Mouse (Mus musculus) embryonic facial prominence, embryonic 10.5 days (tissue): ENCODE measurements around the gene Dip2b. TPM values are rescaled to one million over a fixed set of nuclear protein-coding genes. Genes with fewer than 3 reads are reported as not detected.

Experiments used
- DNase-seq: peaks from one replicate; pipeline ENCODE4 v3.0.0-alpha.2; 2017; ENCODE audit warnings: low spot score
- H3K27ac ChIP-seq: fragments of 300-500 bp; sonication (generic); replicated peaks from 2 replicates; pipeline ENCODE4 v1.5.1; 2016; ENCODE audit warnings: mild to moderate bottlenecking
- H3K27me3 ChIP-seq: fragments of 300-500 bp; sonication (generic); replicated peaks from 2 replicates; pipeline ENCODE4 v1.6.1; 2016; ENCODE audit warnings: low read depth, mild to moderate bottlenecking; ENCODE audit not compliant: poor library complexity, severe bottlenecking
- H3K36me3 ChIP-seq: fragments of 300-500 bp; sonication (generic); replicated peaks from 2 replicates; pipeline ENCODE4 v1.6.1; 2016; ENCODE audit warnings: mild to moderate bottlenecking, moderate library complexity
- H3K4me1 ChIP-seq: fragments of 300-500 bp; sonication (generic); 2 replicates; pipeline ENCODE4 v1.6.1; 2016
- H3K4me3 ChIP-seq: fragments of 300-500 bp; sonication (generic); 2 replicates; pipeline ENCODE4 v1.5.1; 2016; ENCODE audit warnings: mild to moderate bottlenecking, moderate library complexity
- H3K9me3 ChIP-seq: fragments of 300-500 bp; sonication (generic); 2 replicates; pipeline ENCODE4 v1.6.1; 2016; ENCODE audit warnings: mild to moderate bottlenecking
- WGBS: fragments of 180-500 bp; shearing (Covaris S2); methylation state at CpG from one replicate; pipeline ENCODE4 v1.1.7; 2016; 5-methylcytosine and 5-hydroxymethylcytosine counted together
- polyA plus RNA-seq: library from polyadenylated mRNA; unstranded; fragments of >200 nt; fragmentation: Nextera tagmentation; extraction: Ambion mirVana; gene quantifications from 2 replicates; pipeline ENCODE4 v1.2.1, GENCODE M21; 2016

The Dip2b gene
- polyA plus RNA-seq, 1 experiment from 2014 or later, result 16.2 TPM

GRCm38 (mm10) chr15:100100336-100100735, 61.9 kb downstream of the Dip2b start:
- Histone ChIP-seq H3K9me3 (no peaks in the 10 kb centered on the region), H3K27me3 (no peaks in the 10 kb centered on the region), H3K4me1 (peaks cover 18% of the 10 kb centered on the region), H3K4me3 (no peak overlapping the region), H3K36me3 (peaks cover 9% of the 10 kb centered on the region), H3K27ac (no peak overlapping the region)
- DNase-seq, result no peak
- 75% methylated on average over 7 of the region's 7 CpGs for WGBS

DNA sequence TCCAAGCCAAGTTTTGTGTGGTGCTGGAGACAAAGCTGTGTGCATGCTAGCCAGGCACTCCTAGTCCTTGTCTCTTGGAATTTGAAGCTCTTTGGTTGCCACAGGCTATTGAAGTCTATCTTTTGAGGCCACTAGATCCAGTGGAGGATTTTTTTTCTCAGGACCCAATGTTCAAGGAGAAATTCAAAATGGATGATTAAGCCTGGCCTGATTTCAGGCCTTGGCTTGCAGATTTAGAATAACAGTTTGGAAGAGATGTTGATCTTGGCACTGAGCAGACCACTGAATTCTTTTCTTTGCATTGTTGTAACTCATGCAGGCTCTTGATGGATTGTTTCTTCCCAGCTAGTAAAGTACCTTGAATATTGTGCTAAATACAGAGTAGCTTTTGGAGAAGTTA, 62.7 kb downstream of the Dip2b start:
- H3K27me3 ChIP-seq, result no peaks in the 10 kb centered on the region
- no peak overlapping the region for H3K4me3 ChIP-seq
- H3K36me3 ChIP-seq, result peaks cover 9% of the 10 kb centered on the region
- peaks cover 18% of the 10 kb centered on the region for H3K4me1 ChIP-seq
- no peaks in the 10 kb centered on the region for H3K9me3 ChIP-seq
- H3K27ac ChIP-seq, result no peak overlapping the region
- no peak for DNase-seq

GRCm38 (mm10) chr15:100104126-100104525, 65.7 kb downstream of the Dip2b start:
- peaks cover 22% of the 10 kb centered on the region for H3K4me1 ChIP-seq
- no peak overlapping the region for H3K27ac ChIP-seq
- 82% methylated on average over 2 of the region's 2 CpGs for WGBS
- no peak for DNase-seq
- no peaks in the 10 kb centered on the region for H3K9me3 ChIP-seq
- H3K27me3 ChIP-seq, result no peaks in the 10 kb centered on the region
- peaks cover 4% of the 10 kb centered on the region for H3K36me3 ChIP-seq
- no peak overlapping the region for H3K4me3 ChIP-seq

DNA sequence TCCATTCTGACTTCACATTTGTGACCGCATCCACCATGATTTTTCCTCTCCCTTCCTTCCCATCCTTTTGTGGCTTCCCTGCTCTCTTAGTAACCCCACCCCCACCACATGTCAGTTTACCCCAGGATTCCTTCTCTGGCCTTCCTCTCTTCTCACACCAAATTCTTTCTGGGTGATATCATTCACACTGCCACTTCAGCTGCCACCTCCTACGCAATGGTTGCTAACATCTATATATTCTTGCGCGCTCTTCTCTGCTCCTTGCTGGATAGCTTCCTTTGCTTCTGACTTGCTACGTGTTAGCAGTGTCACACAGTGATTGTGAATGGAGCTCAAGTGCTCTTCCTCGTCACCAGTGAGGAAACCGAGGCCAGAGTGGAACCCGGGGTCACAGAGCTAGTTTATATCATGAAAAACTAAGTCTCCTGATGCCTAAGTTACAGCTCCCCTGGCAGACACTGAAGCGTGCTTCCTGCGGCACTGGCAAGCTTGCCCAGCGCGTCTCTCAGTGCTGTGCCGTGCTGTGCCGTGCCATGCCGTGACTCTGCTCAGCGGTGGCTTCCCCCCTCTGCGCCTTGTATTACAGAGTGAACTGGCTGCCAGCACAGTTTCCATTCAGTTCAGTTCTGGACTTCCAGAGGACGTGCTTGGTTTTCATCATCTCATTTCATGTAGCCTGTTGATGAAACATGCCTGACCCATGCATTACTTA, 69.8 kb downstream of the Dip2b start:
- no peaks in the 10 kb centered on the region for H3K9me3 ChIP-seq
- H3K36me3 ChIP-seq, result no peaks in the 10 kb centered on the region; the same call in 1 of the 2 replicates
- no peaks in the 10 kb centered on the region for H3K27me3 ChIP-seq
- no peak for DNase-seq
- peaks cover 22% of the 10 kb centered on the region for H3K4me1 ChIP-seq
- WGBS, result 93% methylated on average over 18 of the region's 18 CpGs
- no peak overlapping the region for H3K4me3 ChIP-seq
- H3K27ac ChIP-seq, result no peak overlapping the region

- Histone ChIP-seq H3K27me3 (no peaks in the 10 kb centered on the region), H3K4me1 (peaks cover 37% of the 10 kb centered on the region), H3K4me3 (no peak overlapping the region), H3K36me3 (no peaks in the 10 kb centered on the region; the same call in 1 of the 2 replicates), H3K27ac (no peak overlapping the region), H3K9me3 (no peaks in the 10 kb centered on the region)
- DNase-seq, result no peak
- WGBS, result 83% methylated on average over 3 of the region's 3 CpGs
Measured at GRCm38 (mm10) chr15:100109916-100110315, 71.5 kb downstream of the Dip2b start.

GRCm38 (mm10) chr15:100111891-100112290, 73.4 kb downstream of the Dip2b start:
- no peak for DNase-seq
- Histone ChIP-seq H3K36me3 (peaks cover 12% of the 10 kb centered on the region), H3K4me3 (no peak overlapping the region), H3K27ac (no peak overlapping the region), H3K27me3 (no peaks in the 10 kb centered on the region), H3K9me3 (no peaks in the 10 kb centered on the region), H3K4me1 (peaks cover 37% of the 10 kb centered on the region)
- WGBS, result 69% methylated on average over 9 of the region's 9 CpGs

DNA sequence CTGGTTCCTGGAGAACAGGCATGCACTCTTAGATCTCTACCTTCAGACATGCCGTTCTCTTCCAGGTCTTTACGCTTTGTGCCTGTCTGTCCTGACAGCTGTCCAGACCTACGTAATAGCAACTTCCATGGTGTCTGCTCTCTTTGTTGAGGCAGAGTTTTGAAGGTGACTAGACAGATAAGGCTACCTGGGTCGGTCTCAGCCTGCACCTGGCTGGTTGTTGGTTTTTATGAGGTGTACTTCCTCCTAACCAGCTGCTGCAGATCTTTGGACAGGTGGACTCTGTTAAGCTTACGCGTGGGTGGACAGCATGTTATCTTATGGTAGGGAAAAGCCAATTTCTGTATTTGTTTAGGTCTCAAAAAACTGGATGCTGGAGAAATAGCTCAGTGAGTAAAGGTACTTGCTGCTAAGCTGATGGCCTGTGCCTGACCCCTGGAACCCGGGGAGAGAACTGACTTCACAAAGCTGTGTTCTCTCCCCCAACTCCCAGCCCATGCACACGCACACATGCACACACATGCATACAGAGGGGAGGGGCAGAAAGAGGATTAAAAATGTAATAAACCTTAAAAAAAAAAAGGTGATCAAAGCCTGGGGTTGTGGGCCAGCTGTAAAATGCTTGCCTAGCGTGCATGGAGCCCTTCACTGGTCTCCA, 74.0 kb downstream of the Dip2b start:
- no peak for DNase-seq
- Histone ChIP-seq H3K9me3 (no peaks in the 10 kb centered on the region), H3K4me1 (peaks cover 37% of the 10 kb centered on the region), H3K27ac (no peak overlapping the region), H3K27me3 (no peaks in the 10 kb centered on the region), H3K36me3 (peaks cover 16% of the 10 kb centered on the region), H3K4me3 (no peak overlapping the region)
- WGBS, result 88% methylated on average over 9 of the region's 9 CpGs

DNA sequence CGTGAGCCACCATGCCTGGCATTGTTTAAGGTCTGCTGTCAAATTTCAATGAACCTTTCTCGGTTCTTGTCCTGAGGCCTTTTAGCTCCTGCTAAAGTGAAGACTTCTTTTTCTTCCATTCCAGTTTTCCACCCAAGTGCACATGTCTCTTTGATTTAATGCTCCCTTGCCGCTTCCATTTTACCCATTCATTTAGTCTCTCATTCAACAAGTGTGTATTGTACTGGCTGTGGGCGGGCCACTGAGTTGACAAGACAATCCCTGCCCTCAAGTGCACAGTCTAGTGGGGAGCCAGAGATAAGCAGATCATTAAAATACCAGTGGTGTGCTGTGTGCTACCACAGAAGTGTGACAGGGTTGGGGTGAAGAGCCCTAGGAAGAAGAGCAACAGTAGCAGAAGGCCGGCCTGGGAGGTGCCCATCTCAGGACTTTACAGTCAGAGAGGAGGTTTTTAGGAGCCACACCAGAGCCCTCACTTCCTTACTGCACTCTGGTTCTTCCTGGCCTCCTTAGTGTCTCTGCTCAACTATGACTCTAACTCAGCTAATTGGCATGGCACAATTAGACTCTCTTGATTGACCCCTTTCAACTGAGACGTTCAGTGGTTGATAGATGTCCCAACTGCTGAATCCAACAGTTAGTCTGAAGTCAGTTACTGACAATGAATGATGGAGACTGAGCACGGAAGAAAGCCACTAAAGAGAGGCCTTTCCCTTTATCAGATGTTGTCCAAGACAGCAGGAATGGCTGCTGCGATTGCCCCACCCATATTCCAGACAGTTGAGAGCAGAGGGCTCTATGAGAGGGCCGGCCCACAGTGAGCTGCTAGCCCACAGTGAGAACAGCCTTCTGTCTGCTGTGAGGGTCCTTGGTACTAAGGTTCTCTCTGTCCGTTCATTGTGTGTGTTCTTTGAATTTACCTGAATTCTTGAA, 75.1 kb downstream of the Dip2b start:
- Histone ChIP-seq H3K27me3 (no peaks in the 10 kb centered on the region), H3K4me1 (peaks cover 32% of the 10 kb centered on the region), H3K27ac (no peak overlapping the region), H3K4me3 (no peak overlapping the region), H3K9me3 (no peaks in the 10 kb centered on the region), H3K36me3 (peaks cover 28% of the 10 kb centered on the region)
- 67% methylated on average over 10 of the region's 10 CpGs for WGBS
- DNase-seq, result peak; percentile 37

- peaks cover 34% of the 10 kb centered on the region for H3K36me3 ChIP-seq
- 96% methylated on average over 3 of the region's 3 CpGs for WGBS
- DNase-seq, result no peak
- H3K27ac ChIP-seq, result no peak overlapping the region
- peaks cover 36% of the 10 kb centered on the region for H3K4me1 ChIP-seq
- H3K27me3 ChIP-seq, result no peaks in the 10 kb centered on the region
- no peak overlapping the region for H3K4me3 ChIP-seq
- H3K9me3 ChIP-seq, result no peaks in the 10 kb centered on the region
Measured at GRCm38 (mm10) chr15:100115416-100115815, 77.0 kb downstream of the Dip2b start.

GRCm38 (mm10) chr15:100116325-100116724, 77.9 kb downstream of the Dip2b start:
- Histone ChIP-seq H3K27ac (no peak overlapping the region), H3K4me3 (no peak overlapping the region), H3K9me3 (no peaks in the 10 kb centered on the region), H3K36me3 (peaks cover 34% of the 10 kb centered on the region), H3K4me1 (peaks cover 36% of the 10 kb centered on the region), H3K27me3 (no peaks in the 10 kb centered on the region)
- 92% methylated on average over 13 of the region's 13 CpGs for WGBS
- no peak for DNase-seq

GRCm38 (mm10) chr15:100119225-100119788, 80.8 kb downstream of the Dip2b start:
- H3K9me3 ChIP-seq, result no peaks in the 10 kb centered on the region
- H3K4me3 ChIP-seq, result no peak overlapping the region
- peaks cover 11% of the 10 kb centered on the region for H3K4me1 ChIP-seq
- WGBS, result 87% methylated on average over 6 of the region's 6 CpGs
- H3K27ac ChIP-seq, result no peak overlapping the region
- no peak for DNase-seq
- H3K27me3 ChIP-seq, result no peaks in the 10 kb centered on the region
- peaks cover 34% of the 10 kb centered on the region for H3K36me3 ChIP-seq

GRCm38 (mm10) chr15:100121437-100121836, 83.0 kb downstream of the Dip2b start:
- peaks cover 26% of the 10 kb centered on the region for H3K36me3 ChIP-seq
- H3K4me1 ChIP-seq, result peaks cover 11% of the 10 kb centered on the region
- no peaks in the 10 kb centered on the region for H3K9me3 ChIP-seq
- DNase-seq, result no peak
- no peak overlapping the region for H3K4me3 ChIP-seq
- no peaks in the 10 kb centered on the region for H3K27me3 ChIP-seq
- H3K27ac ChIP-seq, result no peak overlapping the region
- WGBS, result 90% methylated on average over 6 of the region's 6 CpGs
